23 mouse cellular contexts compared by ENCODE assay signal in genomic region chr8:121887547-121887946, GRCm38 (mm10). TPM values are rescaled to one million over a fixed set of nuclear protein-coding genes. Genes with fewer than 3 reads are reported as not detected.
"Had no signal": no experiment of that assay in that cellular context is flagged by ENCODE, and none has a peak within 500 bp of the region (broad histone marks: within the 10 kb centered on the region; RNA-seq: fewer than 3 reads in every experiment).

No protein-coding gene starts in this region.

- H3K9ac ChIP-seq: liver, embryonic 14.5 days; lung, embryonic 14.5 days; midbrain, embryonic 12.5 days; midbrain, embryonic 15.5 days; neural tube, embryonic 12.5 days; stomach, embryonic 15.5 days had no signal

- DNase-seq: lung, adult 18-20 months; lung, embryonic 14.5 days; lung, postnatal 10 days; lung, postnatal 4 days; right cerebral cortex, postnatal 25 days; right cerebral cortex, postnatal 4 days; spleen, adult 18-20 months; thymus, adult 2 months; thymus, postnatal 14 days; thymus, postnatal 4 days had no signal

- ATAC-seq: midbrain, embryonic 15.5 days had no signal

- H3K4me1 ChIP-seq: midbrain, embryonic 10.5 days; midbrain, embryonic 12.5 days; midbrain, embryonic 15.5 days; neural tube, embryonic 12.5 days had no signal

- H3K27ac ChIP-seq: liver, embryonic 14.5 days; midbrain, embryonic 10.5 days; midbrain, embryonic 12.5 days; midbrain, embryonic 15.5 days; neural tube, embryonic 12.5 days; stomach, embryonic 15.5 days; stomach, postnatal 0 days had no signal

- H3K9me3 ChIP-seq: midbrain, embryonic 10.5 days; midbrain, embryonic 12.5 days; midbrain, embryonic 15.5 days; neural tube, embryonic 12.5 days; stomach, embryonic 15.5 days had no signal

- H3K4me3 ChIP-seq: midbrain, embryonic 10.5 days; midbrain, embryonic 12.5 days; midbrain, embryonic 15.5 days; neural tube, embryonic 12.5 days; stomach, embryonic 15.5 days had no signal

- H3K4me2 ChIP-seq: lung, embryonic 14.5 days; midbrain, embryonic 12.5 days; midbrain, embryonic 15.5 days; neural tube, embryonic 12.5 days; stomach, embryonic 15.5 days had no signal

- H3K27me3 ChIP-seq: midbrain, embryonic 12.5 days; midbrain, embryonic 15.5 days; neural tube, embryonic 12.5 days; stomach, embryonic 15.5 days had no signal

RNA-seq across cellular contexts. Expression of gene Car5a, which starts 57.2 kb away (rescaled TPM):
- total RNA-seq: megakaryocyte, adult 5-6 weeks; megakaryocyte-erythroid progenitor cell, adult 5-6 weeks; neutrophil, adult 5-6 weeks had no signal
- polyA plus RNA-seq: lung, embryonic 14.5 days; lung, embryonic 16.5 days; testis, adult 2 months; thymus, adult 2 months; urinary bladder, adult 2 months had no signal
